Mouse (Mus musculus) liver, embryonic 18 days (tissue): ENCODE results near the gene Taf12. TPM values are rescaled to one million over a fixed set of nuclear protein-coding genes. Genes with fewer than 3 reads are reported as not detected.

ENCODE experiments used
- polyA plus RNA-seq: library from polyadenylated mRNA; depleted of rRNA; stranded (reverse); fragments of >200 nt; gene quantifications from 2 replicates; pipeline ENCODE4 v1.2.3, GENCODE M21; 2012; rRNA removed

The Taf12 gene
- polyA plus RNA-seq: 12.4 and 15.0 TPM in 2 replicates

GRCm38 (mm10) chr4:132274156-132274862 is at the start of gene Taf12:
TSS of gene Taf12 (plus strand) at chr4:132274375.

GRCm38 (mm10) chr4:132261514-132262357 is 12.4 kb upstream of the Taf12 start, which contains the start of gene Gmeb1:
TSS of gene Gmeb1 (minus strand) at chr4:132261602.

GRCm38 (mm10) chr4:132302939-132303479 is 28.8 kb downstream of the Taf12 start, which contains the start of gene Rab42:
TSS of gene Rab42 (minus strand) at chr4:132303385.

GRCm38 (mm10) chr4:132329115-132329834 is 55.1 kb downstream of the Taf12 start, which contains the start of gene Trnau1ap:
TSS of gene Trnau1ap (minus strand) at chr4:132329538.

Other genes starting within 250 kb of the Taf12 start
- 0.07 TPM in 2 replicates for gene Gm10300, start 199.7 kb upstream of the Taf12 start, polyA plus RNA-seq
- gene Epb41, start 199.1 kb upstream of the Taf12 start, polyA plus RNA-seq: 72.0 and 77.9 TPM in 2 replicates
- 0.01 and 0.02 TPM in 2 replicates for gene Oprd1, start 129.9 kb upstream of the Taf12 start, polyA plus RNA-seq
- gene Ythdf2, start 62.1 kb upstream of the Taf12 start, polyA plus RNA-seq: 7.1 and 7.3 TPM in 2 replicates
- gene Gmeb1, start 12.8 kb upstream of the Taf12 start, polyA plus RNA-seq: 6.7 and 7.5 TPM in 2 replicates
- gene Rab42, start 29.0 kb downstream of the Taf12 start, polyA plus RNA-seq: 0.22 and 0.36 TPM in 2 replicates
- gene Trnau1ap, start 55.2 kb downstream of the Taf12 start, polyA plus RNA-seq: 7.2 and 7.3 TPM in 2 replicates
- 10.5 and 11.0 TPM in 2 replicates for gene Rcc1, start 79.2 kb downstream of the Taf12 start, polyA plus RNA-seq
- 4.7 and 6.5 TPM in 2 replicates for gene Phactr4, start 148.1 kb downstream of the Taf12 start, polyA plus RNA-seq
- 2.9 and 3.9 TPM in 2 replicates for gene Med18, start 189.5 kb downstream of the Taf12 start, polyA plus RNA-seq
- gene Sesn2, start 236.1 kb downstream of the Taf12 start, polyA plus RNA-seq: 3.5 and 3.8 TPM in 2 replicates